Mouse (Mus musculus): ENCODE measurements at regions not wholly inside any gene's neighbourhood (a gene's known extent, or its start where the extent isn't known, plus 50 kb on each side); places are given as distances from the start of the nearest gene placed in this dataset.
"Not testable (repeated sequence)": the region's sequence is repeated elsewhere in the genome, so short reads cannot be mapped to it uniquely, and the experiment has no call there.

DNA sequence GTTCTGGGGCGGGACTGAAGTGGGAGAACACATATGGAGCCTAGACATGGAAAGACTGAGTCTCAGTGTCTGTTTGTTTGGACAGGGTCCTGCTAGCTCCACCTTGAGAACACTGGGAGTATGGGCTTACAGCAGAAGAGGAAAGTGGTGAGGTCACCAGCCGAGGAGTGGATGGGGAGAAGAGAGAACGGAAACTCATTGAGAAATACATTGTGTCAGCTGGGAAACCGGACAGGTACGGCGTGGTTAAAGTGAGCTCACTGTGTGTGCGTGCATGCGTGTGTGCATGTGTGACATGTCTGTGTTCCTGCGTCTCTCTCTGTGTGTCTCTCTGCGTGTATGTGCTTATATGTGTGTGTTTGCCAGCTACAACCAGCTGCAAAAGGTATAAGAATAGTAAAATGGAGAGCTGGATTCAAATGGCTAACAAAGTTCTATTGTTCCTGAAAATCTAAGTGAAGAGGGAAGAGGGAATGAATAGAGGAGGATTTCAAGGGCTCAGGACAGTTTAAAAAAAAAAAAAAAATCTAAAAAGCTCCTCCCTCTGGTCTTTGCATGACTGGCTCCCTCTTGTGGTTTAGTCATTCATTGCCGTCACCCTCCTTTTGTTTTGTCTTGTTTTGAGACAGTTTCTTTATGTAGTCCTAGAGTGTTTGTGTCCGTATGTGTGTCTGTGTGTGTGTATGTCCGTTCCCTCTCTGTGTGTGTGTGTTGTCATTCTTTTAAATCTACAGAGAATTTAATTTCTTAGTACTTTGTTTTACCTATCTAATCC lies 52.0 kb upstream of the Ak4 start:
- DNase-seq (ENCODE audit: low spot score), result peak; percentile 70

DNA sequence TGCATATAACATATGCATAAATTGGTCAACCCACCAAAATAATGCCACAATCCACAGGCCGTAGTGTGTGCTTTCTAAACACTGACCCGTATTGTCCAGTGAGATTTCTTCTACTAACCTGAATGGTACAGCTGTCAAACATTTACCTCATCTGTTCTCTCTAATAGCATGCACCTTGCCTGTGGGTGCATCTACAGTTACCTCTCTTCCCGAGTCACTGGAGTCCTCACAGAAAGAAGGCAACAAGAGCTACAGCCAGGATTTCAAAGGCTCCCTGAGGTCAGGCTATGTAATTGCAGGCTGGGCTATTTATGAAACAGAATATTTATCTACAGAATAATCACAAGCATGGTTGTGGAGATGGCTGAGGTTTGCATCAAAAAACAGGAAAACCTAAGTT lies 53.8 kb upstream of the Ak4 start:
- DNase-seq (ENCODE audit: low spot score), result no peak

DNA sequence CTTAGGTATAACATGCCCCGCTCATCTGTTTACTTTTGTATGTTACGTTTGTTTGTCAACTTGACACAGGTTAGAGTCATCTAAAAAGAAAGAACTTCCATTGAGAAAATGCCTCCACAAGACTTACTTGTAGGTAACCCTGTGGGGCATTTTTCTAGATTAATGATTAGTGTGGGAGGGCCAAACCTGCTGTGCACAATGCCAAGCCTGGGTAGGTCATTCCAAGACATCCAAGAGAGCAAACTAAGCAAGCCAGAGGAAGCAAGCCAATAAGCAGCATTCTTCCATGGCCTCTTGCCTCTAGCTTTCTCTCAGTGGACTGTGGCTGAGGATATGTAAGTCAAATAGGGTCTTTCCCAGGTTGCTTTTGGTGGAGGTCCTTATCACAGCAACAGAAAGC lies 54.4 kb upstream of the Ak4 start:
- no peak for DNase-seq (ENCODE audit: low spot score)

DNA sequence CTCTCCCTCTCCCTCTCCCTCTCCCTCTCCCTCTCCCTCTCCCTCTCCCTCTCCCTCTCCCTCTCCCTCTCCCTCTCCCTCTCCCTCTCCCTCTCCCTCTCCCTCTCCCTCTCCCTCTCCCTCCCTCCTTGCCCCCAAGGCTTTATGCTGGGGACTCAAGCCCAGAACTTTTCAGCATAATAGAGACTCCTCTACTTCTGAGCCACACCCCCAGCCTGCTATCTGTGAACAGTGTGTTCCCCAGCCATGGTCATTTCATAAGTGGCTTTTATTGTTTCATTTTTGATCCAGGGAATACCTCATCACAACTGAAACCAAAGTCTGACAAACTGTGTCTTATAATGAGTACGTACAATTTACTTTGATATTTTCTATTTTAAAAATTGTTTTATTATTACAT lies 55.8 kb upstream of the Ak4 start:
- not testable (repeated sequence) for DNase-seq (ENCODE audit: low spot score)

DNA sequence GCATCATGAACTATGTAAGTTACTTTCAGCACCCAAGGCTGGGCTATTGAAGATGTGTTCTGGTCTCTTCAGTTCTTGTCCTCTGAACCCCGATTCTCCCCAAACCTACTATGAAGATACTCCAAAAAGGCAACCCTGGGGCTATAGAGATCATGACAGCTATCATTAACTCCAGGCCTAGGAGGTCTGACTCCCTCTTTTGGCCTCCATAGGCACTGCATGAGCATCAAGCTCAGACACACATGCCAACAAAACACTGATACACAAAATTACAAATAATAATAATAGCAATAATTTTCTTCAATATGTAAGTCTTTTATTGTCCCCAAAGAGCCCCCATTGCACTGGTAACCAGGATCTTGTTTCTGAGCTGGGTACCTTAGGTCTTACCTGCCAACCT lies 57.3 kb upstream of the Ak4 start:
- DNase-seq (ENCODE audit: low spot score), result no peak

DNA sequence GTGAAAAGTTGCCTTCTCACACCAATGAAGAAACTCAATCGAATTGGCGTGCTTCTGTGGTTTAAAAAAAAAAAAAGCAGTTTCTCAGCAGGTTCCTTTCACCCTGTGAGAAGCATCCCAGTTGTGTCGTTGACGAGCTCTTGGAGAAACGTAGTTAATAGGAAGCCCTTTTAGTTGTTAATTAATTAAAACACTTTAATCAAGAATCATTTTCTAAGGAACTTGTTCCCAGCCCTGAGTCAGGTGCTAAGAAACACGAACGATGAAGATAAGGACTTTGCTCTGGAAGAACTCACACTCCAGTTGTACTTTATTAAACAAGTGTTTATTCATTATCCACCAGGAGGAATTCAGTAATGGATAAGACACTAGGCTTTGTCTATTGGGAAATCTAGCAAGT lies 58.8 kb upstream of the Ak4 start:
- no peak for DNase-seq (ENCODE audit: low spot score)

DNA sequence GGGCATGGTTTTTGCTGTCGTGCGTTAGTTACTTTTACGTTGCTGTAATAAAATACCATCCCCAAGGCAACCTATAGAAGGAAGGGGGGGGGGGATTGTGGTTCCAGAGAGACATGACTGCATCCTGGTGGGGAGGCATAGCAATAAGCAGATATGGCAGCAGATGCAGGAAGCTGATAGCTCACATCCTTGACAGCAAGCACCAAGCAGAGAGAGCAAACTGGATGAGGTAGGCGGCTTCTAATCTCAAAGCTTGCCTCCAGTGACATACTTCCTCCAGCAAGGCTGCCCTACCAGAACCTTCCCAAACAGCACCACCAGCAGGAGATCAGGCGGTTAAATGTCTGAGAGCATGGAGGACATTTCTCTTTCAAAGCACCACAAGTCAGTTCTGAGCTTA lies 60.0 kb upstream of the Ak4 start:
- DNase-seq (ENCODE audit: low spot score), result no peak

DNA sequence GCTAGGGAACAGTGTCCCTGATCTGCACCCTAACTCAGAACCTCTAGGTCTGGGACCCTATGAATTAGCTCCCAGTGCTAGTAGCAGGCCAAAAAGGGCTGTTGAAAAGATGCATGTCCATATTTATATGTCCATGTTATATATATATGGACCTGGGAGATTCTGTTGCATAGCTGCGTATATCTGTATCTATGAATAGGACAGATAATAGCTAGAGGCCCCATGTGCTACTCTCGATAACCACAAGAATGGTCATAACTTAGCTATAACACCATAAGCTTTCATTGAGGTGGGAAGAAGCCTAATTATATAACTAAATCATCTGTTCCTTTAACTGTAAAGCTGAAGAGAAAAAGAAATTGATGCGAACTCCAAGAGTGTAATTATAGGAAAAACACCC lies 60.6 kb upstream of the Ak4 start:
- no peak for DNase-seq (ENCODE audit: low spot score)

DNA sequence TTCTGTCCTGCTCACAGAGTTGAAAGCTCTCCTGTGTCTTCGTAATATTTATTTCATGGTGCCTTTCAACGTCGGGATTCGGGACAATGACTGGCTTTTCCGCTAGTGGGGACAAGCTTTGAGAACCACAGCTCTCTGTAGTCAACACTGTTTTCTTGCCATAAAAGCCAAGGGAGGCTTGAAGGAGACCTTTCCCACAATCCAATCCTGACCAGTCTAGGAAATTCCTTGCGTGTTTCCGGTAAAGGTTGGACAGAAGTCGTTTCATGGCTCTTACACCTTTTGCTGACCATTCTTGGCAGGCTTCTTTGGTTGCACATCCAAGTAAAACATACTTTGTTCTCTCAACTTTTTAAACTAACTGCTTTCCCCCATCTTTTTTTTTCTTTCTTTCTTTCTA lies 61.2 kb upstream of the Ak4 start:
- DNase-seq (ENCODE audit: low spot score), result no peak

DNA sequence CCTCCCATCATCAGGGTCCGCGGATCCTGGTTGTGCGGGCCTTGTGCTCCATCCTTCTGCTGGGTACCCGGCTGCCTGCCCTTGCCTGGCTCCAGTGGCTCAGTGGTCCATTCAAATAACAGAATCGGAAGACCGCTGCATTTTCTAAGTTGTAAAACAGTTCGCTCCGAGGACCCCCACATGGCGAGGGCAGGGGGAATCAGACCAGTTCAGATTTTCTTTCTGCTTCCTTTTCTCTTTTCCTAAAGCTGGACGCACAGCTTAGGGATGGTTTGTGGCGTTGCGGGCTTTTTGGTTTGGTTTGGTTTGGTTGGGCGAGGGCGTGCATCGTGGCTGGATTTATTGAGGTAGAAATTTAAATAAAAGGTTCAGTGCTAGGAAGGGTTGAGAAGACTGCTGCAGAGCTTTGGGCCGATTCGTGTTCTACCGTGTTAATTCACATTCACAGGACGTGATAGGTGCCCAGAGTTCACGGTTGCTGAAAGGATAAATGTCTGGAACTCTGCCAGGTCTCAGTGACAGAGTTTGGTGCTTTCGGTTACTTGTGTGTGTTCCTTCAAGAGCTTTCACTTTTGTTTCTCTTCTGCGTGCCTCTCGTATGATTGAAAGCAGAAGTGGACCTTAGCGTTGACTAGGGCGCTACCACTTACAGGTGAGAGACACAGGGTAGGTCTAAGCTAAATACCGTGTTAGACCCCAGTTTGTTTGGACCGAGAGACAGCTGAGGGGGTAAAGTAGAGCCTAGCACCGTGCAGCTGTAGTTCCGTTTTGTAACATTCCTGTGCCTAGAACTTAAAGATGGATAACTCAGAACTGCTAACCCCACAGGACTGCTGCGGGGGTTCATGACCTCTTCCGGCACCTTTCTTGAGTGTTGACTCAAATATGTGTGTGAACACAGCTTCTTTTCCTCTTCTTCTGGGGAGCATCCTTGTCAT lies 61.9 kb upstream of the Ak4 start:
- peak; percentile 57 for DNase-seq (ENCODE audit: low spot score)

DNA sequence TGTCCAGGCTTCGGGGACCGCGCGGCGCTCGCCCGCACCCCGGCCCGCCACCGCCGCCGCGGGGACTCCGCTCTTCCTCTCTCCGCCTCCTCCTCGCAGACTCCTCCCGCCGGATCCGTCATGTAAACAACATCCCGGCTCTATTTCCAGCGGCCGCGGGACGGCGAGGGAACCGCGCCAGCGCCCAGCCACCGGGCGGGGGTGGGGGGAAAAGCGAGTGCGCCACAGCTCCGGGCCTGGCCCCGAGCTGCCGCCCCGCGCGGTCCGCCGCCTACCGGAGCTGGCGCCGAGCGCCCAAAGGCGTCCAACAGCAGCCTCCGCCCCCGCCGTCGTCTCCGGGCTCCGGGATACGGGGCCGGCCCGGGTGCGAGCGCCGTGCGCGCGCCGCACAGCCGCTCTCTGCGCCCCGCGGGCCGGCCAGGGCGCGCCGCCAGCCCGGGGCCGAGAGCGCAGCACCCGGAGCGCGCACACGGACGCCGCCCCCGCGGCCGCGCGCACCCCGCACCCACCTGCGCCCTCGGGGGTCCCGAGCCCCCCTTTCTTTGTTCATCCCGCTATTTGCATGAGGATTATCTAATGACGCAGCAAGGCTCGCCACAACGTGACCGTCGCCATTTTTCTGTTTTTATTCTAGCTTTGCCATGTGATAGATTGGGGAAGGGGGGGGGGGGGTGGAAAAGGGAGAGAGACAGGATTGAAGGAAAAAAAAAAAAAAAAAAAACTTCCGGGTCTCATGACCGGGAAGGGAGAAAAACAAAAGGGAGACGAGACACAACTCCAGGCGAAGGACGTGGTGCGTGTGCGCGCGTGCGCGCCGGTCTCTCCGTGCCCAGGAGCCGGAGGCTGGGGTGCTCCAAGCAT lies 62.8 kb upstream of the Ak4 start:
- peak; percentile 43 for DNase-seq (ENCODE audit: low spot score)

DNA sequence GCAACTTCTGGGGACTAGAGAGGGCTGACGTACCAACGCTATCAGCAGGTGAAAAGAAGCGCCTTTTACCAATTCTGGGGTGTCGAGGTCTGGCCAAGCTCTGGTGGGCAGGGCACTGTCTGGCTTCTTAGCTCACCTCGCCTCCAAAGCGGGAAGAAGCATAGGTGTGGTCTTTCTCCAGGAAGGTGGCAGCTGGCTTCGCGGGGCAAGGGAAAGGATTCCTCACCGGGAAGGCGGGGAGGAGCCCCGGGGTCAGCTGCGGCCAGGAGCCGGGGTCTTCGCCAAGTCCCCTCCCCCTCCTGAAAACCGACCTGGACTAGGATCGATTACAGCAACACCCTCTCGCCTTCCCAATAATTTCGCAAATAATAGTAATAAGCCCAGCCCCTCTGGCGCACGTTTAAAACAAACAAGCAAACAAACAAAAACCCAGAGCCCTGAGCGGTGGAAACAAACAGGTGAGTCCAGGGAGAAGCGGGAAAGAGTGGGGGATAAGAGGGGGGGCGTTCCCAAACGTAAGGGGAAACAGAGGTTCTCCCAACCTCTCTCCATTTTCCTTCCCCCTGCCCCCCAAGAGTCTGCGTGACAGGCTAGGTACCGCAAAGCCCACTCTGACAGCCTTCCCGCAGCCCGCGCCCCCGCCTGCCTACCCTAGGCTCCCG lies 63.5 kb upstream of the Ak4 start:
- DNase-seq (ENCODE audit: low spot score), result no peak

DNA sequence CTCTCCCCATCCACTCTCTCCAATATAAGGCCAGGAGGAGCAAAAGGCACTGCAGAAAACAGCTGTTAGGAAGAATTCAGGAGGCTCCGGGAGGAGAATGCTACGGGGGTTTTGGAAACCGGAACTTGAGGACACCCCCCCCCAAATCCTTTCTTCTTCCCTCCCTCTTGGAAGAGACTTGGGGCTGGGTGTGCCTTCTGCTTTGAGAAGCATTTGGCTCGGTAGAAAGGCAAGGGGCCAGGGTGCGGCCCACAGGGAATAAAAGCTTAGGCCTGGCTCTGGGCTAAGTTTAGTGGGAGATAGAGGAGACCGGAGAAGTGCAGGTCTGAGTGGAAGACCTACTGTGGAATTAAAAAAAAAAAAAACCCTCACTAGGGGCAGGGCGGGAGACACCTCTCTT lies 64.1 kb upstream of the Ak4 start:
- DNase-seq (ENCODE audit: low spot score), result no peak

DNA sequence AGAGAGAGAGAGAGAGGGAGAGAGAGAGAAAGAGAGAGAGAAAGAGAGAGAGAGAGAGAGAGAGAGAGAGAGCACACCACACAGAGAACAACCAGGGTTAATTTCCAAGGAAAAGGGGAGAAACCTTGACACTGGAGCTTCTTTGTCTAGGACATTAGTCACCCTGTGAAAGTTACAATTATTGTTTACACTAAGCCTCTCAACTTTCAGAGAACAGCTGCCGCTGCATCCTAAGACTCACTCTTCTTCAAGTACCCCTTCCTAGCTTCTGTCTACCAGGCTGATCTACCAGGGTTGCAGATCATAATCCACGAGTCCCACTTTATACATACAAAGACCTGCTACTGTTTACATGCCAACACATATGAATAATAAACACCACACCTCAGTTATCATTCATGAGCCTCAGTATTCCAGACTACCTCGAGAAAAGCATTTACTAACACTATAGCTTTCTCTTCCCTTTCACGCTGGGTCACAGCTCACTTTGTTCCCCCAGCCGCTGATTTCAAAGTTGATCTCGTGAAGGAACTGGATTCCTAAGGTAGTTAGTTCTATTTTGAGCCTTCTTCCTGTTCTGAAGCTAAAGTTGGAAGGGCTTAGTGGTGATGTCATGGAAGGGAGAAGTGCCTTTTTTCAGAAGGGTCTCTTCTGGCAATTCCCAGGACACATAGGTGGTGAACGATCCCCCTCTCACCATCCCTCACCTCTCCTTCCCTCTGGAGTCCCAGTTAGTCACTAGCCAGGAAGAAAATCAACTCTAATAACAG lies 64.8 kb upstream of the Ak4 start:
- no peak for DNase-seq (ENCODE audit: low spot score)

DNA sequence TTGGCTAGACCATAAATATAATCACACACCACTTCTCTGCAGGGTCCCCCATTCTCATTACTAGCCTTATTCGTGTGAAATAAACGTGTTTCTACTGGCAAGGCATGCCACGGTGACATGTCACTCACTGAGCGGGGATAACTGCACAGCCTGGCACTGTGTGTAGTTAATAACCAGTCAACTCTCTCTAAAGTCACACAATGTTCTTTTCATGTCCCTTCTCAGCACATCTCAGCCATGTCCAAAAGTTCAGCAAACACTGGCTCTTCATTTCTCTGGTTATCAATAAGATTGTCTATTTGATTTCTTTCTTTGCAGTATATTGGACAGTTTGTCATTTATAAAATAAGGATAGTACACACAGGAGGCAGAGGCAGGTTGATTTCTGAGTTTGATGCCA lies 66.9 kb upstream of the Ak4 start:
- no peak for DNase-seq (ENCODE audit: low spot score)

DNA sequence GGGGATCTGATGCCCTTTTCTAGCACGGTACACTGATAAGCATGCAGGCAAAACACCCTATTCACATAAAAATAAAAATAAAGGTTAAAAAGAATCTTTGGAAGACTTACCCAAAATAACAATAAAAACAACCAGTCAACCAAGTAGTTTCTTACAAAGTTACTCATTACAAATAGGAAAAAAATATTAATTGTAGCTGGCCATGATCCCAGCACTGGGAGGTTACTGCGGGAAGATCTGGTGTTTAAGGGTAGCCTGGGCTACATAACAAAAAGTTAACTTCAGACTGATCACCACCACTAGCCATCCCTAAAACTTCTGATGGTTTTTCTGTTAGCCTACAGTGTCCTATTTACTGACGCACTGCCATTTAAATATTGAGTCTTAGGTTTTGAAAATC lies 67.4 kb upstream of the Ak4 start:
- DNase-seq (ENCODE audit: low spot score), result no peak

DNA sequence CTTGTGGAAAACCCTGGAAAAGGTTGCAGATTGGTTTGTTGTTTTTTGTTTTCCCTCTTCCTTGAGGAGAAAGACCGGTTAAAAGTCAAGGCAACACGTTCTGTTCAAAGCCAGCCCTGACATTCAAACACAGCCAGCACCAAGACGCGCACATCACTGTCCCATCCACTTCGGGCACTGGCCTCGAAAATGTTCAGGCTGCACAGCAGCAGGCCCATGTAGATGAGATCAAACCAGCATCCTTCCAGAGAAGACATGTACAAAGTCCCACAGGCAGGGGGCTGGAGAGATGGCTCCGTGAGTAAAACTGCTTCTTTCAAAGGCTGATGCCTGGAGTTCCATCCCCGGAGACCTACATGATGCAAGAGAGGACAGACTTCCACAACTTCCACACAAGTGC lies 68.4 kb upstream of the Ak4 start:
- no peak for DNase-seq (ENCODE audit: low spot score)

DNA sequence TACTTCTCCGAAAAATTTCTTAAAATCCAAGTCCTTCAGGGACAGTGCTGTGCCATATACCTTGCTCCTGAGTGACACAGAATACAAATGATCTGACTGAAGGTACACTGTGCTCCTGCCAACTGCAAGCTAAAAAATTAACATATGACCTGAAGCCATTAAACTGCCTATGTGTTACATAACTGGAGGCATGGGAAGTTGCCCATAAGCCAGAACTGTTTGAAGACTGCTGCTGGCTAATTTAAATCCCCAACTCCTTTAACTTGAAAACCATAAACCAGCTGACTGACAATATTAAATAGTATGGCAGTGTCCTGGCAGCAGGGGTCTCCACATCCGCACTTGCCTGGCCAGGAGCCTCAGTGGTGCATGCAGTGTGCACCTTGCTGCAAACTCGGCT lies 68.9 kb upstream of the Ak4 start:
- no peak for DNase-seq (ENCODE audit: low spot score)

DNA sequence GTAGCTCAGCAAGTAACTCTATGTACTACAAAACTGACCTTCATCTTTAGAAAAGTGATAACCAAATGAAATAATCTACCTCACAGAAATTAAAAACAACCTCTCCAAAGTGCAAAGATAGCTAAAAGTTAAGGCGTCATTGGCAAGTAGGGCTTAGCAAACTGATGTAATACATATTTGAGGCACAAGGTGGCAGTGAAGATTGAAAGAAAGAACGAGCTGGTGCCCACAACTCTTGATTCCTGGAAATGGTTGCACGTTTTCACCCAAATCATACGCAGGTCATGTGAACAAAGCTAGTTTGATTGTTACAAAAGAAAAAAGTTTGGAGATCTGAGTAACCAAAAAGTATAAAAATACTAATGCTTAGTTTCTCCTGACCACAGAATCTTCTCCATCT lies 69.7 kb upstream of the Ak4 start:
- DNase-seq (ENCODE audit: low spot score), result peak; percentile 79

DNA sequence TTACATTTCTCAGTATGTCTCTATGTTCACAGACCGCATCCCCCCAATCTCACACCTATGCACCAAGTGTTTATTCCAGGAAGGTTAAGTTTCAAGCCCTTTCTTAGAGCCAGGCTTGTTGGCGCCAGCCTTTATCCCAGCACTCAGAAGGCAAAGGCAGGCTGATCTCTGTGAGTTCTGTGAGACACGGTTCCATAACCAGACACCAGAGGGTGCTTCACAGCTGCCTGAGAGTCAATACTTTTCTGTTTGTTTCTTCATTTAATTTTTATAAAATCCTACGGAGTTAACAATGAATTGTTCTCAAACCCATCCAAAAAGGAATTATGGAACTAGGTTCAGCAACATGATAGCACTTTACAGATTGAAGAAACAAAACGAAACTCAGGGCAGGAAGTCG lies 71.8 kb upstream of the Ak4 start:
- no peak for DNase-seq (ENCODE audit: low spot score)
